Mouse (Mus musculus) frontal cortex, postnatal 10 days (tissue): ENCODE measurements at regions not wholly inside any gene's neighbourhood (a gene's known extent, or its start where the extent isn't known, plus 50 kb on each side); places are given as distances from the start of the nearest gene placed in this dataset.
"Not testable (repeated sequence)": the region's sequence is repeated elsewhere in the genome, so short reads cannot be mapped to it uniquely, and the experiment has no call there.

Experiments
- DNase-seq, 2 experiments: peaks; one replicate each; pipeline ENCODE4 v3.0.0; 2022; ENCODE audit warnings: low spot score in 2 of 2, mixed read lengths in 1 of 2

DNA sequence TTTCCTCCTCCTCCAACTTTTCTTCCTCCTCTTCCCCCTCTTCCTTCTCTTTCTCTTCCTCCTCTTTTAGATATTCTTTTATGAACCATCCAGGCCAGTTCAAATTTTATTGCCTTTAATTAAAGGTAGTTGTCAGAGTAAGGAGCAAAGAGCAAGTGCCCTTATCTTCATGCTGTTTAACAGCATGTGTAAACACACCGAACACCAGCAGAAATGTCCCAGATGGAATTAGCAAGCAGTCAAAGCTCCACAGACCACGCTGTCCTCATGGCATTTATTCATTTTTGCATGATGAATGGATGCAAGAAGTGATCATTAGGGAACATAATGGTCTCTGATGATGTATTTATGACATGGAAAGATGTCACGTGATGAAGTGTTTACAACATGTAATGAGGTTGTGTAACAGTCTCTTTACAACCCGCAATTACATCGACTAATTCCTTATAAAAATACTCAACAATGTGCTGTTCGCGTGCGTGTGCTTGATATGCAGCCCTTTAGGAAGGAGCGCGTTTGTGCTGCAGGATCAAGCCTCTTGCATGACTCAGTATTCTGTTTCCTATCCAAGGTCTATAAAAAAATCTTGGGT is 187.0 kb downstream of the Bmp2 start:
- no peak for DNase-seq

DNA sequence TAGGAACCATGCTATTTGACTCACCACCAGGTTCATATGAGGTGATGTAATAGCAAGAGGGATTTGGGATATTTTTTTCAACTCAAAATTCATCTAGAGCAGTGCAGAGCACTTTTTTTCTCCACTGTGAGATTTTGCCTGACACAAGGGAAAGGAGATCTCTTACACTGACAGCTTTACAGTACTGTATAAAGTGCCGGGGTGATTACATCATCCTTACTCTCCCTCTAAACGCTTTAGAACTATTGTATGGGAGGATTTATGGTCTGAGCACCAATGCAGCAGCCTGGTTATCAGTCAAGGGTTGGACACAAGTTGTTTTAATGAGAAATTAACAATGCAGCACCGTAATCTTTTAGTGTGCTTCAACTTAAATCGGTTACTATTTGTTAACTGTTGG is 196.5 kb downstream of the Bmp2 start:
- DNase-seq = no peak

- no peak for DNase-seq
Observed at GRCm38 (mm10) chr2:133749846-133750637, 198.1 kb downstream of the Bmp2 start.

DNA sequence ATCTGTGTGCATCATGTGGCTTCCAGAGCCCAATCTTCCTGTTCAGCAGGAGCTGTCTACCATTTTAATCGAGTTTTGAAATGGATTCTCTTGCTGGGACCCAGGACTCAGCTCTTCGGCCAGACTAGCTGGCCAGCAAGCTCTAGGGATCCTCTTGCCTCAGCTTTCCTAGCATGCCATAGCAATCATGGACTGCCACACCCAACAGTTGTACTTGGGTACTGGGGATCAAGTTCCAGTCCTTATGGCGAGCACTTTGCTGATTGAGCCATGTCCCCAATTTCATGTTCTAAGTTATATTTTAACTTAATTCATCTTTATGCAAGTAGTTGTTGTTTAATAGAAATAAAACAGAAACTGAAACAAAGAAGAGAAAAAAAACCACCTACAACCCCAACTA is 202.1 kb downstream of the Bmp2 start:
- DNase-seq = no peak

- DNase-seq = no peak
Observed at GRCm38 (mm10) chr2:133761496-133761895, 209.5 kb downstream of the Bmp2 start.

DNA sequence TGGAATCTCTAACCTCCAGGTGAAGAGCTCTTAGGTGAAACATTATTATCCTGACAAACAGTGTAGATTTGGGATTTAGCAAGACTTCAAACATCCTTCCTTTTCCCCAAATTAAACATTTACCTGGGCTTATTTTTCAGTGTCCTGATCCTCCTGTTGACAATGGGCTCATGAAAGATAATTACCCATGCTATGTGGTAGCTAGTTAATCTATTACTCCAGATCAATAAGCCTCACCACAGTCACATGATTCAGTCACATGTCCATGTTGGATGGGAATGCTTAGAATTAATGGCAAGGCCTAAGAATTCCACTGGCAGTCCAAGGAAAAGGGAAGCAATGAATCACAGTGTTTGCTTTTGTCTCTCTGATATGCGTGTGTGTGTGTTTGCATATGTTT is 216.6 kb downstream of the Bmp2 start:
- DNase-seq = no peak

GRCm38 (mm10) chr2:133783588-133784342 is 231.8 kb downstream of the Bmp2 start:
- no peak for DNase-seq

DNA sequence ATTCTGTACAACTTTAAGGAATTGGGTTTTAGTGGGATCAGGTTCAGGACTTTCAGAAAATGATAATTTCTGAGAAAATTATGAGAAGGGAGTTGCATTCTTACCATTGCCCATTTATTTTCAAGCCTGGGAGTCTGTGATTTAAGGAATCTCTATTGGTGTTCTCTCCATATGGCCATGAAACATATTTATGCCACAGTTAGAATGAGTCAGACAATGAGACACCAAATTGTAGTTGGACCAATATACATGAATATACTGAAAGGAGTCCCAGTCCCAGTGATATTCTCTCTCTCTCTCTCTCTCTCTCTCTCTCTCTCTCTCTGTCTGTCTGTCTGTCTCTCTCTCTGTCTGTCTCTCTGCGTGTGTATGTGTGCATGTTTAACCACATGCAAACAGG is 239.1 kb downstream of the Bmp2 start:
- no peak for DNase-seq

DNA sequence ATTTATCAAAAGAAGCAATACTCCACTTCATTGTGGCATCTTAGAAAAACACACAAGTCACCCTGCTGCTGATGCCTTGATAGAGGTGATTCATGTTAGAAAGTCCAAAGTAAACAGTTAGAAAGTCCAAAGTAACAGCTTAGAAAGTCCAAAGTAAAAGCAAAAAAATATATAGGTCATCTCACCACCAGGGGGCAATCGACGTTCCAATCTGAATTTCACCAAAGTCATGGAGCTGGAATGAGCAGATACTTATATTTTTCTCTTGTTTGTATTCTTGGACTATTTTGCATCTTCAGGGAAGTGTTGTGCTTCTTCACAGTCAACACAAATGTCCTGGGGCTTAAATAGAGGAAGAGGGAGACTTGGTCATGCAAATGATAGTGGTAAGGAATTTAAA is 241.3 kb downstream of the Bmp2 start:
- no peak for DNase-seq

DNA sequence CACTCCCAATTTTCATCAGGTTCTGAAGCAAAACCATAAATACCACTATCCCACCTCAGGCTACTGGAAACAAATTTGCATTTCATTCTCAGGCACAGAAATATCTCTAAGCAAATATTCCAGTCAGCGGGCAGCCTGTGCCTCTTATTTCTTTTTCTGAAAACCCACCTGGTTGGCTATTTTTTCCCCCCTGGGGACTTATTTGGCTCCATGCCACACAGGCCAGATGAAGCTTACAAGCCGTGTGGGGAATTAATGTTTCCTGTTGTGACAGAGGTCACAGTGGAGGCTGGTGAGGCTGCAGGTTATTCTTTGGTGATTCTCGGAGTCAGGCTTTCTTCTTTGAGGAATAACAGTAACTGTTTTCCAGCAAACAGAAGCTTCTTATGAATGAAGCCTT is 250.7 kb downstream of the Bmp2 start:
- DNase-seq = no peak

GRCm38 (mm10) chr2:133821418-133821817 is 269.5 kb downstream of the Bmp2 start:
- DNase-seq = no peak

- no peak for DNase-seq
Observed at GRCm38 (mm10) chr2:133829406-133829805, 277.4 kb downstream of the Bmp2 start.

DNA sequence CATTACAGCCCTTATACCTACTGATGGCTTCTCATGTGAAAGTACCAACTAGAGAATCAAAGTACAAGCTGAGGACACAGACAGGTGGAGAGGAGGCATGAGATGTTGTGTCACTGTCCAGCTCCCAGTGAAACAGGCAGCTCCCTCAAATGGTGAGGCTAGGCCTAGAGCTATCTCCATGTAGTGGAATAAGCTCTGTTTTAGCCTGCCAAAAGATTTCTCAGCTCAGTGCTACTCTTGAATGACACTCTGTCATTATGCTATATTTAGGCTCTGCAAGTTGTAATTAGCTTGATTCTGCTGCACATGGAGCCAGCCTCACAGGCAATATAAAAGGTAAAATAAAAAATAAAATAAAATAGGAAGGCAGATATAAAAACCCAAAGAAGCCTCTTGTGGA is 298.5 kb downstream of the Bmp2 start:
- no peak for DNase-seq

GRCm38 (mm10) chr2:133874982-133875381 is 323.0 kb downstream of the Bmp2 start:
- not testable (repeated sequence) for DNase-seq

DNA sequence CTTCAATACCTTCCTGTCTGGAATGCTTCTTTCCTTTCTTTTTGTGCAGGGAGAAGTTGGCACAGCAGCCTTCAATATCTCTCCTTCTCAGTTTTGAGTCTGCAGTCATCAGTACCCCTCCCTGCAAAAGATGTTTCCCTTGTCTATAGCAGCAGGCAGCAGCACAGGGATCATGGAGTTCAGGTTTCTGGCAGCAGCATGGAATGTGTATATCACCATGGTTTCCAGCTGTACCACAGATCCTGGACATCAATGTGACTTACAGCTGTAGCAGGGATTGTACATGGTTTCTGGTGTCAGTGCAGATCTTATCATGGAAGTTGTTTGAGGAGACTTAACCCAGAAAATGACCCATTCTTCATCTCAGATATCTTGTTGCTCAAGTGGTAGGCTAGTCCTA is 331.7 kb downstream of the Bmp2 start:
- DNase-seq = no peak

- DNase-seq = no peak
Observed at GRCm38 (mm10) chr2:133906269-133906668, 354.3 kb downstream of the Bmp2 start.
